Mouse (Mus musculus): ENCODE data around the gene Pkd2. TPM values are rescaled to one million over a fixed set of nuclear protein-coding genes. Genes with fewer than 3 reads are reported as not detected.

Pkd2 gene
- polyA plus RNA-seq, 1 experiment from 2014 or later = 10.6 TPM

GRCm38 (mm10) chr5:104472371-104472770, 13.1 kb downstream of the Pkd2 start:
- Histone ChIP-seq H3K4me3 (no peak overlapping the region), H3K4me1 (no peaks in the 10 kb centered on the region), H3K27ac (no peak overlapping the region), H3K27me3 (ENCODE audit: insufficient read depth, poor library complexity, severe bottlenecking) (no peaks in the 10 kb centered on the region), H3K9me3 (no peaks in the 10 kb centered on the region), H3K36me3 (peaks cover 58% of the 10 kb centered on the region)
- DNase-seq (ENCODE audit: low spot score) = no peak
- 94% methylated on average over 8 of the region's 8 CpGs for WGBS

GRCm38 (mm10) chr5:104480367-104480766, 21.1 kb downstream of the Pkd2 start:
- peaks cover 74% of the 10 kb centered on the region for H3K36me3 ChIP-seq
- no peak for DNase-seq (ENCODE audit: low spot score)
- H3K4me1 ChIP-seq = no peaks in the 10 kb centered on the region
- no peak overlapping the region for H3K4me3 ChIP-seq
- 82% methylated on average over 7 of the region's 7 CpGs for WGBS
- no peaks in the 10 kb centered on the region for H3K27me3 ChIP-seq (ENCODE audit: insufficient read depth, poor library complexity, severe bottlenecking)
- H3K27ac ChIP-seq = no peak overlapping the region
- H3K9me3 ChIP-seq = no peaks in the 10 kb centered on the region

- H3K27ac ChIP-seq = no peak overlapping the region
- no peaks in the 10 kb centered on the region for H3K9me3 ChIP-seq
- peaks cover 80% of the 10 kb centered on the region for H3K36me3 ChIP-seq
- 80% methylated on average over 8 of the region's 8 CpGs for WGBS
- H3K4me1 ChIP-seq = no peaks in the 10 kb centered on the region
- no peak overlapping the region for H3K4me3 ChIP-seq
- DNase-seq (ENCODE audit: low spot score) = no peak
- H3K27me3 ChIP-seq (ENCODE audit: insufficient read depth, poor library complexity, severe bottlenecking) = no peaks in the 10 kb centered on the region
Observed at GRCm38 (mm10) chr5:104482856-104483255, 23.6 kb downstream of the Pkd2 start.

- H3K9me3 ChIP-seq = no peaks in the 10 kb centered on the region
- H3K27ac ChIP-seq = no peak overlapping the region
- no peak for DNase-seq (ENCODE audit: low spot score)
- H3K4me3 ChIP-seq = no peak overlapping the region
- H3K4me1 ChIP-seq = no peaks in the 10 kb centered on the region; the same call in 1 of the 2 replicates
- H3K27me3 ChIP-seq (ENCODE audit: insufficient read depth, poor library complexity, severe bottlenecking) = no peaks in the 10 kb centered on the region
- 56% methylated on average over 5 of the region's 5 CpGs for WGBS
- H3K36me3 ChIP-seq = peaks cover 83% of the 10 kb centered on the region
Observed at GRCm38 (mm10) chr5:104491561-104491960, 32.3 kb downstream of the Pkd2 start.

GRCm38 (mm10) chr5:104504883-104505282, 45.6 kb downstream of the Pkd2 start:
- no peak for DNase-seq (ENCODE audit: low spot score)
- H3K36me3 ChIP-seq = peaks cover 54% of the 10 kb centered on the region
- H3K27me3 ChIP-seq (ENCODE audit: insufficient read depth, poor library complexity, severe bottlenecking) = no peaks in the 10 kb centered on the region
- 82% methylated on average over 2 of the region's 2 CpGs for WGBS
- H3K4me3 ChIP-seq = no peak overlapping the region
- H3K4me1 ChIP-seq = peaks cover 9% of the 10 kb centered on the region; the same call in 1 of the 2 replicates
- no peaks in the 10 kb centered on the region for H3K9me3 ChIP-seq
- H3K27ac ChIP-seq = no peak overlapping the region

- H3K4me1 ChIP-seq = peaks cover 9% of the 10 kb centered on the region; the same call in 1 of the 2 replicates
- peak overlapping the region; percentile 96; the same call in 1 of the 2 replicates for H3K27ac ChIP-seq
- 0% methylated on average over 2 of the region's 2 CpGs for WGBS
- DNase-seq (ENCODE audit: low spot score) = no peak
- H3K27me3 ChIP-seq (ENCODE audit: insufficient read depth, poor library complexity, severe bottlenecking) = no peaks in the 10 kb centered on the region
- H3K4me3 ChIP-seq = peak overlapping the region; percentile 83
- no peaks in the 10 kb centered on the region for H3K9me3 ChIP-seq
- H3K36me3 ChIP-seq = peaks cover 31% of the 10 kb centered on the region
Observed at GRCm38 (mm10) chr5:104507829-104508194, 48.6 kb downstream of the Pkd2 start.

- WGBS = under 1% methylated on average over 82 of the region's 83 CpGs
Observed at GRCm38 (mm10) chr5:104508195-104508891, 49.1 kb downstream of the Pkd2 start, which contains the start of gene BC005561. Gene BC005561 (plus strand): TSS chr5:104508352.

GRCm38 (mm10) chr5:104511211-104511610, 52.0 kb downstream of the Pkd2 start:
- Histone ChIP-seq H3K9me3 (no peaks in the 10 kb centered on the region), H3K4me3 (no peak overlapping the region), H3K27me3 (ENCODE audit: insufficient read depth, poor library complexity, severe bottlenecking) (no peaks in the 10 kb centered on the region), H3K27ac (no peak overlapping the region), H3K4me1 (peaks cover 9% of the 10 kb centered on the region; the same call in 1 of the 2 replicates), H3K36me3 (peaks cover 29% of the 10 kb centered on the region)
- DNase-seq (ENCODE audit: low spot score) = no peak
- WGBS = 92% methylated on average over 3 of the region's 3 CpGs

More at GRCm38 (mm10) chr5:104508195-104508891, 49.1 kb downstream of the Pkd2 start, which contains the start of gene BC005561:
- no peaks in the 10 kb centered on the region for H3K27me3 ChIP-seq (ENCODE audit: insufficient read depth, poor library complexity, severe bottlenecking)
- H3K9me3 ChIP-seq = no peaks in the 10 kb centered on the region
- H3K4me3 ChIP-seq = peak within 1 kb of the TSS; percentile 83
- peaks cover 29% of the 10 kb centered on the region for H3K36me3 ChIP-seq
- H3K27ac ChIP-seq = peak within 1 kb of the TSS; percentile 96
- H3K4me1 ChIP-seq = peaks cover 9% of the 10 kb centered on the region; the same call in 1 of the 2 replicates
- peak; percentile 93 for DNase-seq (ENCODE audit: low spot score)

- DNase-seq (ENCODE audit: low spot score) = no peak
- WGBS = 92% methylated on average over 1 of the region's 1 CpGs
- no peak overlapping the region for H3K4me3 ChIP-seq
- H3K27me3 ChIP-seq (ENCODE audit: insufficient read depth, poor library complexity, severe bottlenecking) = no peaks in the 10 kb centered on the region
- H3K4me1 ChIP-seq = no peaks in the 10 kb centered on the region
- peaks cover 77% of the 10 kb centered on the region for H3K36me3 ChIP-seq
- no peak overlapping the region for H3K27ac ChIP-seq
- no peaks in the 10 kb centered on the region for H3K9me3 ChIP-seq
Observed at GRCm38 (mm10) chr5:104538612-104539011, 79.4 kb downstream of the Pkd2 start.

- no peaks in the 10 kb centered on the region for H3K9me3 ChIP-seq
- H3K27ac ChIP-seq = no peak overlapping the region
- WGBS = 95% methylated on average over 4 of the region's 4 CpGs
- no peak overlapping the region for H3K4me3 ChIP-seq
- peaks cover 81% of the 10 kb centered on the region for H3K36me3 ChIP-seq
- DNase-seq (ENCODE audit: low spot score) = no peak
- no peaks in the 10 kb centered on the region for H3K27me3 ChIP-seq (ENCODE audit: insufficient read depth, poor library complexity, severe bottlenecking)
- H3K4me1 ChIP-seq = no peaks in the 10 kb centered on the region
Observed at GRCm38 (mm10) chr5:104539331-104539730, 80.1 kb downstream of the Pkd2 start.

Other genes with a start within 250 kb of the Pkd2 start
- gene Ibsp, start 160.3 kb upstream of the Pkd2 start, polyA plus RNA-seq (2016; fragmentation: Nextera tagmentation; extraction: Ambion mirVana) = not detected in 2 replicates
- gene Mepe, start 134.1 kb upstream of the Pkd2 start, polyA plus RNA-seq (2016; fragmentation: Nextera tagmentation; extraction: Ambion mirVana) = not detected in 2 replicates
- 2.1 and 2.2 TPM in 2 replicates for gene Spp1, start 24.3 kb upstream of the Pkd2 start, polyA plus RNA-seq (2016; fragmentation: Nextera tagmentation; extraction: Ambion mirVana)
- gene BC005561, start 48.9 kb downstream of the Pkd2 start, polyA plus RNA-seq (2016; fragmentation: Nextera tagmentation; extraction: Ambion mirVana) = 7.1 and 11.5 TPM in 2 replicates